Mouse (Mus musculus): ENCODE data around the gene Zbtb40. TPM values are rescaled to one million over a fixed set of nuclear protein-coding genes. Genes with fewer than 3 reads are reported as not detected.

Gene Zbtb40
- polyA plus RNA-seq, 1 experiment from 2014 or later: 1.0 TPM

DNA sequence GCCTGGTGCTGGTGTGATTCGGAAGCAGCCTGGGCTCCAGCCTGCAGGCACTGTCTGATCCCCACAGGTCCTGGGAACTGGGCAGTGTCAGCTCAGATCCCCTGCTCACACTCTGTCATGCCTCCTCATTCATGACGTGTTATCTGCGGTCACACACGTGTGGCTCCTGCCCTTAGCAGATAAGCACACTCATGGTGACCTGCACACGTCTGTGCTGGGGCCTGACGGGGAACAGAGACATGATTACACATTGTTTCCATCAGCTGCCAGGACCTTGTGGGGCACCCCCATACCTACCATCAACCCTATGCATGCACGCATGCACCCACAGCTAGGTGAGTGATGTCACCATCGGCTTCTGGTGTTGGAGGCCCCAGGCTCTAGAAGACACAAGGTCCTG is 118.1 kb downstream of the Zbtb40 start:
- ATAC-seq (ENCODE audit: insufficient read depth): peak; percentile 96
- no peak overlapping the region for H3K9ac ChIP-seq
- peak overlapping the region; percentile 75 for H3K27ac ChIP-seq (replicated peaks)
- H3K9me3 ChIP-seq (replicated peaks): no peaks in the 10 kb centered on the region
- H3K4me2 ChIP-seq: peak overlapping the region; percentile 45
- peaks cover 43% of the 10 kb centered on the region for H3K27me3 ChIP-seq
- no peak overlapping the region for H3K4me3 ChIP-seq (replicated peaks)
- no peaks in the 10 kb centered on the region for H3K36me3 ChIP-seq (replicated peaks)
- peaks cover 43% of the 10 kb centered on the region for H3K4me1 ChIP-seq (replicated peaks)
- 29% methylated on average over 8 of the region's 8 CpGs for WGBS (ENCODE audit: insufficient replicate concordance)

Other genes starting within 250 kb of the Zbtb40 start
- gene Ephb2, start 212.8 kb downstream of the Zbtb40 start, polyA plus RNA-seq (2015; fragmentation: Nextera tagmentation; extraction: Ambion mirVana): 0.23 and 0.28 TPM in 2 replicates
- 109 and 134 TPM in 2 replicates for gene C1qb, start 162.6 kb downstream of the Zbtb40 start, polyA plus RNA-seq (2015; fragmentation: Nextera tagmentation; extraction: Ambion mirVana)
- 59.0 and 70.3 TPM in 2 replicates for gene C1qc, start 155.7 kb downstream of the Zbtb40 start, polyA plus RNA-seq (2015; fragmentation: Nextera tagmentation; extraction: Ambion mirVana)
- 57.8 and 69.3 TPM in 2 replicates for gene C1qa, start 150.0 kb downstream of the Zbtb40 start, polyA plus RNA-seq (2015; fragmentation: Nextera tagmentation; extraction: Ambion mirVana)
- gene Epha8, start 92.0 kb downstream of the Zbtb40 start, polyA plus RNA-seq (2015; fragmentation: Nextera tagmentation; extraction: Ambion mirVana): 0.25 and 0.33 TPM in 2 replicates
- gene Wnt4, start 228.7 kb upstream of the Zbtb40 start, polyA plus RNA-seq (2015; fragmentation: Nextera tagmentation; extraction: Ambion mirVana): 0.15 and 0.40 TPM in 2 replicates